Mouse (Mus musculus) liver, adult 2 months (tissue): ENCODE data around the gene Ninj2. TPM values are rescaled to one million over a fixed set of nuclear protein-coding genes. Genes with fewer than 3 reads are reported as not detected.

Experiments used
- DNase-seq: peaks from one replicate; pipeline ENCODE4 v3.0.0-alpha.2; 2011; ENCODE audit warnings: low read depth, low spot score; ENCODE audit errors: extremely low read depth
- H3K27ac ChIP-seq: fragments of 200-500 bp; replicated peaks from 2 replicates; pipeline ENCODE4 v1.5.1; 2012; ENCODE audit warnings: low read depth, mild to moderate bottlenecking, control low read depth, inconsistent platforms, low read length; ENCODE audit not compliant: insufficient read depth
- H3K27me3 ChIP-seq: fragments of 200-500 bp; 2 replicates; pipeline ENCODE4 v1.6.1; 2012; ENCODE audit warnings: mild to moderate bottlenecking, moderate library complexity, low read length, inconsistent platforms; ENCODE audit not compliant: control insufficient read depth, insufficient read depth
- H3K36me3 ChIP-seq: fragments of 200-500 bp; 2 replicates; pipeline ENCODE4 v1.6.1; 2012; ENCODE audit warnings: low read length, inconsistent platforms; ENCODE audit not compliant: control insufficient read depth, insufficient read depth
- H3K4me1 ChIP-seq: fragments of 200-500 bp; 2 replicates; pipeline ENCODE4 v1.6.1; 2011; ENCODE audit warnings: low read length; ENCODE audit not compliant: control insufficient read depth, insufficient read depth
- H3K4me3 ChIP-seq: fragments of 200-500 bp; 2 replicates; pipeline ENCODE4 v1.5.1; 2011; ENCODE audit warnings: low read depth, mild to moderate bottlenecking, control low read depth, low read length, moderate library complexity; ENCODE audit not compliant: insufficient read depth
- H3K79me2 ChIP-seq: fragments of 200-500 bp; 2 replicates; pipeline ENCODE4 v1.6.1; 2012; ENCODE audit warnings: inconsistent platforms, mild to moderate bottlenecking, low read length, moderate library complexity; ENCODE audit not compliant: control insufficient read depth, insufficient read depth
- H3K9ac ChIP-seq: fragments of 200-500 bp; 2 replicates; pipeline ENCODE4 v1.6.1; 2012; ENCODE audit warnings: low read depth, mild to moderate bottlenecking, control low read depth, inconsistent platforms, low read length
- CTCF ChIP-seq: fragments of 200-500 bp; IDR thresholded peaks from 2 replicates; pipeline ENCODE4 v1.5.1; 2011; ENCODE audit warnings: low read depth, low read length, control low read depth
- POLR2A ChIP-seq: fragments of 200-500 bp; IDR thresholded peaks from 2 replicates; pipeline ENCODE4 v1.6.1; 2011; ENCODE audit warnings: low read length, control low read depth; ENCODE audit not compliant: insufficient read depth; ENCODE audit errors: extremely low read depth
- WGBS: fragments of 180-500 bp; shearing (Covaris S2); methylation state at CpG from one replicate; pipeline ENCODE4 v1.1.7; 2018; 5-methylcytosine and 5-hydroxymethylcytosine counted together
- polyA plus RNA-seq: library from polyadenylated mRNA; depleted of rRNA; stranded (reverse); fragments of >200 nt; gene quantifications from 2 replicates; pipeline ENCODE4 v1.2.3, GENCODE M21; 2012
- total RNA-seq: library from RNA; depleted of rRNA; stranded (reverse); fragments of >200 nt; gene quantifications from 2 replicates; pipeline ENCODE4 v1.2.3, GENCODE M21; 2014

The Ninj2 gene
- total and polyA plus RNA-seq, 2 experiments: not detected

DNA sequence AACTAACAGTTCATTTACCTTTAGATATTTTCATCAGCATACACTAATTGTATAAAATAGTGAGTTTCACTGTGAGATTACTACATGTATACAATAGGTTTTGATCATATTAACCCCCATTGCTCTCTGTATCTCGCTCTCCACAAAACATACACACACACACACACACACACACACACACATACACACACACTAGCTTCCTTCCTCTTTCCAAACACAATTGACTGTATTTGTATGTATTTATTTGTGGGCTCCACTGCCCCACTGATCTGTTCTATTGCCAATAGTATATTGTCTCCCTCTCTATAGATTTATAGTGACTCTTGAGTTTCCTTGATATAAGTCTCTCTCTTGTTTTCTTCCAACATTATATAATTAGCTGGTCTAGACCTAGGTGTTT is 2.4 kb downstream of the Ninj2 start:
- Histone ChIP-seq H3K4me3 (no peak overlapping the region), H3K36me3 (no peaks in the 10 kb centered on the region), H3K27ac (no peak overlapping the region), H3K4me1 (no peaks in the 10 kb centered on the region), H3K9ac (no peak overlapping the region), H3K79me2 (no peaks in the 10 kb centered on the region), H3K27me3 (no peaks in the 10 kb centered on the region)
- 83% methylated on average over 1 of the region's 1 CpGs for WGBS
- no peak for DNase-seq
- TF ChIP-seq CTCF (no peak), POLR2A (no peak)

DNA sequence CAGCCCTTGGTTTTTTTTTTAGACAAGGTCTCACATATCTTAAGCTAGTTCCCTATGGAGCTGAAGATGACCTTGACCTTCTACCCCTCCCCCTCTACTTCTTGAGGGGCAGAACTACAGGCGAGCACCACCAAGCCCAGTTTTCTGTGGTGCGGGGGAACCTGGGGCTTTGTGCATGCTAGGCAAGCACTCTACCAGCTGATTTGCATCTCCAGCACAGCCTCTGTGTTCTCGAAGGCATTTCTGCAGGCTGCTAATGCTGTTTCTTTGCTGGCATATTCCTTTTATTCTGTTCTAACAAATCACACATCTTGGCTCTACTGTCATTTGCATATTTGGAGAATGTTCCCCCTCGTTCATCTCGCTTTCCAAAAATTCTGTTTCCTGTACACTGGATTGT is 6.2 kb downstream of the Ninj2 start:
- 87% methylated on average over 5 of the region's 5 CpGs for WGBS
- H3K9ac ChIP-seq: no peak overlapping the region
- no peak overlapping the region for H3K4me3 ChIP-seq
- H3K27me3 ChIP-seq: no peaks in the 10 kb centered on the region
- no peak for DNase-seq
- no peak overlapping the region for H3K27ac ChIP-seq
- no peaks in the 10 kb centered on the region for H3K4me1 ChIP-seq
- H3K79me2 ChIP-seq: no peaks in the 10 kb centered on the region
- no peak for TF ChIP-seq CTCF
- no peak for TF ChIP-seq POLR2A
- no peaks in the 10 kb centered on the region for H3K36me3 ChIP-seq

DNA sequence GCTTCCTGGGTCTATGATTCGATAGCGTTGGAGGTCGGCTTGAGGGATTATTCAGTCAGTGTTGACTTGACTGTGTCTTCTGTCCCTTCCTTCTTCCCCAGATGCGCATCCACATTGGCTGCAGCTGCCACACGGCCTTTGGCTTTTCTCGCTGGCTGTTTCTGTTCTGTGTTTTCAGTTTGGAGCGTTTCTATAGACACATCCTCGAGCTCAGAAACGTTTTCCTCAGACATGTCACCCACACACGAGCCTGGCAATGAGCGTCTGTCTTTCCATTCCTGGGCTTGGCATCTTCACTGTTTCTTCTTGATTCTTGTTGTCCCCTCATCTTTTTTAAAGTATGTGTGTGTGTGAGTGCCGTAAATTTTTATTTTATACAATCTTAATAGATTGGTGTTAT is 8.1 kb downstream of the Ninj2 start:
- Histone ChIP-seq H3K9ac (no peak overlapping the region), H3K4me3 (no peak overlapping the region), H3K27ac (no peak overlapping the region), H3K4me1 (no peaks in the 10 kb centered on the region), H3K36me3 (no peaks in the 10 kb centered on the region), H3K79me2 (no peaks in the 10 kb centered on the region), H3K27me3 (no peaks in the 10 kb centered on the region)
- TF ChIP-seq CTCF (no peak), POLR2A (no peak)
- no peak for DNase-seq
- WGBS: 86% methylated on average over 12 of the region's 12 CpGs

DNA sequence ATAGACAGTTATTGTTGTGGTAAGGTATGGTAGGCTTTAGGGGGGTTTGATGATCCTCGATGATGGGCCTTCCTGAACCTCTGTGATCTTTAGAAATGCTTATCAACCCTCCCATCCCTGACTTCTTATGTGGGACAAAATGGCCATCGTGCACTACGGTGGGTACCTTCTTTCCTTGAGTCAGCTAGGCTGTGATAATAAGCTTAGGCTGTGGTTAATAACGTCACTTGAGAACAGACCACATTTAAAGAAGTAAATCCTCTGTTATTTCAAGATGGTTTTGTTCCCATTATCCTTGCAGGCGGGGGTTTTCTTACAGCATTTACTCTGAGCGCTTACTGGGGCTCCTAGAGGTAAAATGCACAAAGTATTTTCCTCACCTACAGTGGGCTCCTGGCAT is 8.8 kb downstream of the Ninj2 start:
- H3K27me3 ChIP-seq: no peaks in the 10 kb centered on the region

DNA sequence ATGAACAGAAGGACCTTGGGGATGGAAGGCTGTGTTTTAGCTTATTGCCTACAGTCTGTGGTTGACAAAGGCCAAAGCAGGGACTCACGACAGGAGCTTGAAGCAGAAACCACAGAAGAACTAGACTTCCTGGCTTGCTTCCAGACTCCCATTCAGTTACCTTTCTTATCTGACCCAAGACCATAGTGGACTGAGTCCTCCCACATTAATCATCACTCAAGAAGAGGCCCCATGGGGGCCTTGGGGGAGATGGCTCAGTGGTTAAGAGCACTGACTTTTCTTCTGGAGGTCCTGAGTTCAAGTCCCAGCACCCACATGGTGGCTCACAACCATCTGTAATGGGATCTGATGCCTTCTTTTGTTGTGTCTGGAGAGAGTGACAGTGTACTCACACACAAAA is 10.0 kb downstream of the Ninj2 start:
- no peaks in the 10 kb centered on the region for H3K79me2 ChIP-seq
- DNase-seq: no peak
- H3K4me1 ChIP-seq: no peaks in the 10 kb centered on the region
- no peak overlapping the region for H3K27ac ChIP-seq
- H3K36me3 ChIP-seq: no peaks in the 10 kb centered on the region
- 52% methylated on average over 1 of the region's 1 CpGs for WGBS
- no peak overlapping the region for H3K9ac ChIP-seq
- no peak for TF ChIP-seq POLR2A
- no peak for TF ChIP-seq CTCF
- no peak overlapping the region for H3K4me3 ChIP-seq
- H3K27me3 ChIP-seq: no peaks in the 10 kb centered on the region

More for the DNA sequence above, 8.8 kb downstream of the Ninj2 start:
- no peak overlapping the region for H3K9ac ChIP-seq
- no peak overlapping the region for H3K27ac ChIP-seq
- DNase-seq: no peak
- no peaks in the 10 kb centered on the region for H3K36me3 ChIP-seq
- 92% methylated on average over 6 of the region's 6 CpGs for WGBS
- H3K4me3 ChIP-seq: no peak overlapping the region
- H3K4me1 ChIP-seq: no peaks in the 10 kb centered on the region
- TF ChIP-seq CTCF: no peak
- TF ChIP-seq POLR2A: no peak
- no peaks in the 10 kb centered on the region for H3K79me2 ChIP-seq

DNA sequence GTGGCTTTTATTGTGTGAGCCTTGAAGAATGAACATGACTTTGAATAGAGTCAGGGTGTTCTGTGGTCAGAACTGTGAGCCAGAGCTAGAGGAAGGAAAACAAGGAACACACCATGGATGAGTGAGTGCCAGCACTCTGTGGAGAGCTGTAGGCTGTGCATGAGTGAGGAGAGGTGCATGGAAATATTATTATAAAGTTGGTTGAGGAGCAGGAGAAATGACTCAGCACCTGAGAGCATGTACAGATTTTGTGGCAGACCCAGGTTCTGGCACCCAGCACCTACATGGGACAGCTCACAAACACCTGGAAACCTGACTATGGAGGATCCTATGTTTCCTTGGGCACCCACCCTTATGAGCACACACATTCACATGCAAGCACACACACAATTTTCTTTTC is 11.9 kb downstream of the Ninj2 start:
- no peak for DNase-seq
- Histone ChIP-seq H3K9ac (no peak overlapping the region), H3K27ac (no peak overlapping the region), H3K79me2 (no peaks in the 10 kb centered on the region), H3K36me3 (no peaks in the 10 kb centered on the region), H3K4me3 (no peak overlapping the region), H3K27me3 (no peaks in the 10 kb centered on the region), H3K4me1 (no peaks in the 10 kb centered on the region)
- TF ChIP-seq CTCF (no peak), POLR2A (no peak)

DNA sequence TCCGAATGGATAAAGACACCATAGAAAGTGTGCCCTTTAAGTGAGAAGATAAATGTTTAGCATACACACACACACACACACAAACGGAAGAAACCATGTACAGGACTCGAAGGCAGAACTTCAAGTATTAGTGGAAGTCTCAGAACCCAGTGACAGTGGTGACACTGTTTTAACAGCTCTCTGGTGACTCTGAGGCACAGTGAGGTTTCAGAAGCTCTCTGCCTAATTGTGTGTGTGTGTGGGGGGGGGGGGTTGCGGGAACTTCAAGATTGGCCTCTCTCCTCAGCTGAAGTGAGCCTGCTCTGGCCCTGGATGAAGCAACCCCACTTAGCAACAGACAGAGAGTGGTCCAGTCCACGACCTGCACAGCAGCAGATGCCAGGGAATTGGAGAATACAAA is 14.4 kb downstream of the Ninj2 start:
- TF ChIP-seq POLR2A (no peak), CTCF (no peak)
- 0 out of 2 replicates have a peak, but pooled peaks cover 2% of the 10 kb centered on the region for H3K4me1 ChIP-seq
- H3K4me3 ChIP-seq: no peak overlapping the region
- H3K27me3 ChIP-seq: no peaks in the 10 kb centered on the region
- no peaks in the 10 kb centered on the region for H3K79me2 ChIP-seq
- no peaks in the 10 kb centered on the region for H3K36me3 ChIP-seq
- H3K9ac ChIP-seq: no peak overlapping the region
- WGBS: 81% methylated on average over 5 of the region's 5 CpGs
- no peak for DNase-seq
- H3K27ac ChIP-seq: no peak overlapping the region
